Mouse (Mus musculus): ENCODE results near the gene Fmc1.

The Fmc1 gene

DNA sequence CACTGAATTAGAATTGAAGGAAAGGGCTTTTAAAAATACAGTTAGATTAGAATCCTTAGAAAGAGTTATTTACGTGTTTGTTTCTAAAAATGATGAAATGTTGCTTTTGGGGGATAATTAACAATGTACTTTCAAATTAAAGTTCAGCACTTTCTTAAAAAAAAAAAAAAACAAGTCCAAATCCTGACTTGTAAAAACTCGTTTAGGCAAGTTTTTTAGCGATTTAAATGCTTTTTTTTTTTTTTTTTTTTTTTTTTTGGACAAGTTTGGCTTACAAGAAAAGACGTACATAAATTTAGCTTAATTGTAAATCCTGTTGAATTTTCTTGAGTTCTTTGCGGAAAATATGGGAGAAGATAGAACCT is 19.3 kb downstream of the Fmc1 start:
- DNase-seq = no peak

DNA sequence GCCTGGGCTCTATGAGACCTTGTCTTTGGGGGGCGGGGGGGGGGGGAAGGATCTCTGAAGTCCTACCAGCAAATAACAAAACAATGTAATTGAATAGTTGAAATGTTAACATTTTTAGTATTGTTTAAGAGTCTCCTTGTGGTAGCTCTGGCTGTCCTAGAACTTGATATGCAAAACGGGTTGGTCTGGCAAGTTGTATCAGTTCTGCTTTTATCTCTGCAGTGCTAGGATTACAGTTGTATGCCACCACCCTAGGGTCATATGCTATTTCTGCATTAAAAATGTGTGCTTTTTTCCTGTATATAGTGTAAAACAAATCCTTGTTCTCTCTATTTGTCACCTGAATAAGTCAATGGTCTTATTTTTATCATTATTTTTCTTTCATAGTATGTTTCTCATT is 42.8 kb downstream of the Fmc1 start:
- no peak for DNase-seq

DNA sequence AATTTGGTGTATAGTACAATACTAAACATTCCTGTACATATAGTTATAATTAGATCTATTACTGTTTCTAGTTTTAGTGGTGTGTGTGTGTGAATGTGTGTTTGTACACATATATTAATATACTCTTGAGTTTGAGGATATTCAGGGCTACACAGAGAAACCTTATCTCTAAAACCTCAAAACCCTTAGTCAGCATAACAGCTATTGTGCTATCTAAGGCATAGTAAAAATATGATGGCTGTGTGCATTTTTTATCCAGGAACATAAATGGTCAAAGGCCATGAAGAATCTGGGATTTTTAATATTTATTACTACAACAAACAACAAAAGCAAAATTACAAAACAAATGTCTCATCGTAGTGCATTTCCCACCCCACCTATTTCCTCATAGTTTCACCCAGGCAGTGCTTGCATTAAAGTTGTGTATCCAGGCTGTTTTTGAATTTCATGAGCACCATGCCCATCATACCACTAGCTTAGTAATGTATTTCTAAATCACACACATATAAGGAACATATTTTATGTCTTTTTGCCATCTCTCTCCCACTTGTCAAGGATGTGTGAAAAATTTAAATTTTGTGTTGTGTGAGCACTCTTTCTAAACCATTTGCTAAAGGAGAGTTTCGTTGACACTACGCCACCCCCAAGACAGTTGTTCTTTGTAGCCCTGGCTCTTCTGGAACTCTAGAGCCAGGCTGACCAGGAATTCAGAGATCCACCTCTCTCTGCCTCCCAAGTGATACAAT is 47.0 kb downstream of the Fmc1 start:
- DNase-seq = no peak

DNA sequence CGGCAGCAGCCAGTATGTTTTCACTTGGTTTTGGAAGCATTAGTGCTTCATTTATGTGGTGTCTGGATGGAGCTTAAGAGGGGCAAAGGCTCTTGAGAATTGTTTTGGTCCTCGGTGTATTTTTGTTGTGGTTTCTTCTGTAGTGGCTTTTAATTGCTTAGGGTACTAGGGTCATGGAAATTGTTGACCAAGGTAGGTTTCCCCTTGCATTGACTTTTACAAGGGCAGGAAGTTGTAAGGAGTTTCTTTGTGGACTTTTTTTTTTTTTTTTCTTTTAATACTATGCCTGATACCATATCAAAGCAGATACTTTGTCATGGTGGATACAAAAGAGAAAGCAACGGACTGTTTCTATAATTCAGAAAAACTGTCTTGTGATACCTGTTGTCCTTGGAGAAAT is 48.4 kb downstream of the Fmc1 start:
- no peak for DNase-seq

Measured in layer of hippocampus, adult 9-11 months (tissue).